30 mouse cellular contexts compared by ENCODE assay signal in genomic region chr16:33658121-33658520, GRCm38 (mm10).
"Had no signal": no experiment of that assay in that cellular context is flagged by ENCODE, and none has a peak within 500 bp of the region (broad histone marks: within the 10 kb centered on the region; RNA-seq: fewer than 3 reads in every experiment).

No protein-coding gene starts in this region.

- DNase-seq: left cerebral cortex, postnatal 4 days; liver; liver, embryonic 13.5 days; liver, postnatal 0 days; lung, adult 18-20 months; lung, embryonic 14.5 days; lung, postnatal 10 days; lung, postnatal 14 days; lung, postnatal 4 days; midbrain, embryonic 14.5 days had no signal

- H3K4me1 ChIP-seq: limb, embryonic 12.5 days; limb, embryonic 13.5 days; limb, embryonic 15.5 days; liver, embryonic 12.5 days; liver, embryonic 13.5 days; liver, embryonic 15.5 days; lung, embryonic 15.5 days; megakaryocyte, embryonic 14.5 days; midbrain, embryonic 12.5 days; midbrain, embryonic 13.5 days; neural tube, embryonic 12.5 days; neural tube, embryonic 13.5 days had no signal

- ATAC-seq: liver, embryonic 12.5 days; liver, postnatal 0 days; lung, postnatal 0 days; midbrain, embryonic 13.5 days; midbrain, embryonic 16.5 days had no signal

- H3K9me3 ChIP-seq: limb, embryonic 10.5 days; limb, embryonic 12.5 days; limb, embryonic 13.5 days; limb, embryonic 15.5 days; liver, embryonic 12.5 days; liver, embryonic 13.5 days; liver, embryonic 15.5 days; lung, embryonic 15.5 days; midbrain, embryonic 12.5 days; midbrain, embryonic 13.5 days had no signal

- H3K36me3 ChIP-seq: limb, embryonic 10.5 days; limb, embryonic 12.5 days; limb, embryonic 13.5 days; limb, embryonic 15.5 days; liver, embryonic 12.5 days; liver, embryonic 13.5 days; liver, embryonic 15.5 days; lung, embryonic 15.5 days; midbrain, embryonic 12.5 days; midbrain, embryonic 13.5 days; neural tube, embryonic 12.5 days; neural tube, embryonic 13.5 days had no signal

- H3K4me2 ChIP-seq: limb, embryonic 12.5 days; limb, embryonic 13.5 days; limb, embryonic 15.5 days; liver, embryonic 11.5 days; liver, embryonic 12.5 days; liver, embryonic 13.5 days; liver, embryonic 15.5 days; lung, embryonic 14.5 days; lung, embryonic 15.5 days; midbrain, embryonic 11.5 days; midbrain, embryonic 12.5 days; midbrain, embryonic 13.5 days; neural tube, embryonic 12.5 days; neural tube, embryonic 13.5 days had no signal

- H3K27me3 ChIP-seq: limb, embryonic 12.5 days; limb, embryonic 13.5 days; limb, embryonic 15.5 days; liver, embryonic 13.5 days; liver, embryonic 15.5 days; lung, embryonic 15.5 days; midbrain, embryonic 12.5 days; midbrain, embryonic 13.5 days; neural tube, embryonic 12.5 days; neural tube, embryonic 13.5 days had no signal

- H3K4me3 ChIP-seq: left cerebral cortex, adult 2 months; limb, embryonic 10.5 days; limb, embryonic 12.5 days; limb, embryonic 13.5 days; limb, embryonic 15.5 days; liver, embryonic 12.5 days; liver, embryonic 13.5 days; liver, embryonic 15.5 days; lung, embryonic 15.5 days; megakaryocyte, embryonic 14.5 days; midbrain, embryonic 12.5 days; midbrain, embryonic 13.5 days; myocyte; neural tube, embryonic 12.5 days; neural tube, embryonic 13.5 days had no signal

- H3K27ac ChIP-seq: left cerebral cortex, adult 2 months; limb, embryonic 10.5 days; limb, embryonic 12.5 days; limb, embryonic 13.5 days; limb, embryonic 15.5 days; liver, embryonic 12.5 days; liver, embryonic 13.5 days; liver, embryonic 14.5 days; liver, embryonic 15.5 days; lung, embryonic 15.5 days; macrophage; midbrain, embryonic 12.5 days; midbrain, embryonic 13.5 days; neural tube, embryonic 12.5 days; neural tube, embryonic 13.5 days had no signal

- H3K9ac ChIP-seq: limb, embryonic 12.5 days; limb, embryonic 13.5 days; limb, embryonic 15.5 days; liver, embryonic 12.5 days; liver, embryonic 13.5 days; liver, embryonic 14.5 days; liver, embryonic 15.5 days; liver, postnatal 0 days; lung, embryonic 14.5 days; lung, embryonic 15.5 days; midbrain, embryonic 12.5 days; midbrain, embryonic 13.5 days; neural tube, embryonic 12.5 days; neural tube, embryonic 13.5 days had no signal
